Mouse (Mus musculus) thymus, adult 2 months (tissue): ENCODE data around the gene Rras.

Experiments
- CTCF ChIP-seq: fragments of 200-500 bp; IDR thresholded peaks from 2 replicates; pipeline ENCODE4 v1.5.1; 2012; ENCODE audit warnings: mild to moderate bottlenecking, control low read depth, low read length, moderate library complexity, borderline replicate concordance; ENCODE audit not compliant: control insufficient read depth, poor library complexity, insufficient read depth; ENCODE audit errors: extremely low read depth
- POLR2A ChIP-seq: fragments of 200-500 bp; IDR thresholded peaks from 2 replicates; pipeline ENCODE4 v1.6.1; 2012; ENCODE audit warnings: mild to moderate bottlenecking, low read length, control low read depth, moderate library complexity; ENCODE audit not compliant: control insufficient read depth, poor library complexity, insufficient read depth; ENCODE audit errors: extremely low read depth

- no peak for TF ChIP-seq POLR2A
- no peak for TF ChIP-seq CTCF
Measured at GRCm38 (mm10) chr7:45051601-45051974, 33.8 kb downstream of the Rras start.
